Mouse (Mus musculus) spleen, adult 2 months (tissue): ENCODE measurements around the gene Doc2a.

Experiments used
- CTCF ChIP-seq: fragments of 200-500 bp; IDR thresholded peaks from 2 replicates; pipeline ENCODE4 v1.5.1; 2011; ENCODE audit warnings: mild to moderate bottlenecking, inconsistent platforms; ENCODE audit not compliant: insufficient read depth, insufficient read length, insufficient replicate concordance; ENCODE audit errors: extremely low read depth
- POLR2A ChIP-seq: fragments of 200-500 bp; IDR thresholded peaks from 2 replicates; pipeline ENCODE4 v1.6.1; 2011; ENCODE audit warnings: low read depth, low read length, inconsistent platforms

DNA sequence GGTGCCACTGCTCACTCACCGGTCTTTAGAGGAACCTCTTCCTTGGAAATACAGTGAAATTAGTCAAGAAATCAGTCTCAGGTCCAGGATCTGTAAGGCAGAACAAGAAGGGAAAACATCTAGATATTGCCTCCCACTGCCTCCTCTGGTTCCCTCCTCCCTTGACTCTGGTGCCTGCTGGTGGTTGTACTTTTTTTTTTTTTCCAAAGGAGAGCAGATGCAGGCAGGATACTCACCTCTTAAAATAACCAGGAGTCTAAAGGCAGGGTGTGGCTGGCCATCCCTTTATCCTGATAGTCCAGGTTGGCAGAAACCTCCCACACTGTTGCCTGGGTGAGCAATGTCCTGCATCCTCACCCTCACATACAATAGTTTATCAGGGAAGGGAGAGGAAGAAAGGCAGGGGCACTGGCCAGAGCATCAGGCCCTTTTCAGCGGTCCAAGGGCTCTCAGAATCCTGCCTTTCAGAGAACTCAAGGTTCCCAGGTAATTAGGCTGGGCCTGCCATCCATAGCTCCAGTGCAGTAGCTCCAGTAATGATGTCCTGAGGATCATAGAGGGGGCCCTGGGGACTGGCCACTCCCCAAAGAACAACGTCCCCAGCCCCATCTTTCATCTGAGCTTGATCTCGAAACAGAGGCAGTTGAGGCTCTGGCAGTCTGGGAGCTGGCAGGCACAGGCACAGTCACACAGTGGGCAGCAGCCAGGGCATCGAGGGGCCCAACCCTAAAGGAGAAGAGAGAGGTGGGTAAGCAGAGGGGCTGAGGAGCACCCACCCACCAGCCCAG, 46.8 kb upstream of the Doc2a start:
- TF ChIP-seq POLR2A (no peak), CTCF (no peak)
